Comparison of ENCODE assay signal across 8 mouse cellular contexts in the genomic region with DNA sequence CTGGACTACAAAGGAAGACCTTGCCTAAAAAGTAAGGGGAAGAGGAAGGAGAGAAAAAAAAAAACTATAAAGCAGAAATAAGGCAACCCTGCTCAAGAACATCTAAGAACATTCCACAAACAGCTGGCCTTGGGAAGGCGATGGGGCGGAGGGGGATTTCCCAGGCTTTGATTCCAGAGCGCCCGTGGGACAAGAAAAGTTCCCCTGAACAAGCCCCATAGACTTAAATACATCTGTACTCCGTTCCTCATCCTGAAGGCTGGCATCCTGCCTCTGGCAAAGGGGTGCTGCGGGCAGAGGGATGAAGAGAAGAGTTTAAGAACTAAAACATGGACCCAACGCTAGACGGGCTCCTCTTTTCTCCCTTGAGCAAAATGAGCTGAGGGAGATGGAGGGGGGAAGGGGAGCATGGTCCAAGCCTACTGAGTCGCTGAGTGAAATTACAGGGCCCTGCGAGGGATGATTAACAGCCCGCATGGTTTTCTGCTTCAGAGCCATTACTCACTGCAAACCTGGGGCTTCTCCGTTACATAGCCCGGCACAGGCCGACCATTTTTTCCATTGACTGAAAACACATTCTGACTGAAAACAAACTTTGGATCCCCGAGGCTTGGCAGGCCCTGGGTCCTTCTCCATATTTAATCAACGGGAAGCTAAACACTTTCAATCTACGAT.
DNase-seq lines count a peak whose midpoint lies in the region; ATAC-seq and TF ChIP-seq lines count a peak whose summit lies in the region.
"Had no signal": no experiment of that assay in that cellular context is flagged by ENCODE, and none has a peak within 500 bp of the region (broad histone marks: within the 10 kb centered on the region; RNA-seq: fewer than 3 reads in every experiment).

No protein-coding gene starts in this region.

- H3K27ac ChIP-seq in lung, embryonic 15.5 days, result 0 out of 2 replicates have a peak overlapping the region, but pooled peaks have one; percentile 37
- H3K27ac ChIP-seq in stomach, postnatal 0 days (replicated peaks), result peak overlapping the region; percentile 63
- no peak overlapping the region for H3K27ac ChIP-seq in forebrain, embryonic 11.5 days (ENCODE audit: low read depth, low read length)
- no peak overlapping the region for H3K27ac ChIP-seq in forebrain, postnatal 0 days (ENCODE audit: low read depth, low read length)
- H3K27ac ChIP-seq: midbrain, embryonic 15.5 days had no signal

- H3K4me3 ChIP-seq in lung, embryonic 15.5 days, result no peak overlapping the region
- H3K4me3 ChIP-seq in stomach, postnatal 0 days (ENCODE audit: low read depth, low read length), result no peak overlapping the region
- no peak overlapping the region for H3K4me3 ChIP-seq in forebrain, embryonic 11.5 days (ENCODE audit: low read depth, low read length)
- no peak overlapping the region for H3K4me3 ChIP-seq in forebrain, postnatal 0 days (ENCODE audit: low read depth, low read length)
- H3K4me3 ChIP-seq: midbrain, embryonic 15.5 days had no signal

- no peak for TF ChIP-seq CTCF in stomach, postnatal 0 days (IDR thresholded peaks at IDR 0.05; ENCODE audit: low read depth)
- TF ChIP-seq CTCF in forebrain, postnatal 0 days (IDR thresholded peaks at IDR 0.05; ENCODE audit: low read depth), result no peak

- TF ChIP-seq EP300 in stomach, postnatal 0 days (optimal IDR thresholded peaks at IDR 0.05), result no peak

- no peak for ATAC-seq in lung, embryonic 15.5 days (ENCODE audit: borderline replicate concordance, extremely low read depth, low FRiP score, low TSS enrichment)
- no peak for ATAC-seq in stomach, postnatal 0 days (ENCODE audit: low FRiP score, low TSS enrichment)
- no peak for ATAC-seq in forebrain, embryonic 11.5 days (replicated peaks; ENCODE audit: low FRiP score)
- ATAC-seq in forebrain, postnatal 0 days, result no peak
- ATAC-seq: midbrain, embryonic 15.5 days had no signal

- no peak overlapping the region for H3K4me2 ChIP-seq in lung, embryonic 15.5 days
- no peak overlapping the region; the same call in 1 of the 2 replicates for H3K4me2 ChIP-seq in stomach, postnatal 0 days (replicated peaks; ENCODE audit: low read depth)
- no peak overlapping the region for H3K4me2 ChIP-seq in forebrain, embryonic 11.5 days (ENCODE audit: low read depth, low read length, severe bottlenecking)
- H3K4me2 ChIP-seq in forebrain, postnatal 0 days (ENCODE audit: low read depth), result no peak overlapping the region
- H3K4me2 ChIP-seq: midbrain, embryonic 15.5 days had no signal

- no peak for DNase-seq in lung, adult 18-20 months
- peak; percentile 20 for DNase-seq in heart, postnatal 4 days
- DNase-seq in kidney, postnatal 14 days, result peak; percentile 42
- no peak for DNase-seq in stomach, postnatal 0 days (ENCODE audit: low spot score)
- DNase-seq in forebrain, embryonic 11.5 days (ENCODE audit: low spot score), result no peak
- no peak for DNase-seq in forebrain, postnatal 0 days

- peaks cover 21% of the 10 kb centered on the region for H3K4me1 ChIP-seq in lung, embryonic 15.5 days
- H3K4me1 ChIP-seq in stomach, postnatal 0 days (replicated peaks; ENCODE audit: control insufficient read depth, insufficient read depth), result peaks cover 5% of the 10 kb centered on the region
- H3K4me1 ChIP-seq in forebrain, embryonic 11.5 days (replicated peaks; ENCODE audit: control insufficient read depth, insufficient read depth, low read length), result no peaks in the 10 kb centered on the region
- no peaks in the 10 kb centered on the region for H3K4me1 ChIP-seq in forebrain, postnatal 0 days (ENCODE audit: insufficient read depth)
- H3K4me1 ChIP-seq: midbrain, embryonic 15.5 days had no signal

- H3K36me3 ChIP-seq in lung, embryonic 15.5 days, result no peaks in the 10 kb centered on the region
- no peaks in the 10 kb centered on the region for H3K36me3 ChIP-seq in stomach, postnatal 0 days (ENCODE audit: control insufficient read depth, insufficient read depth, low read length)
- H3K36me3 ChIP-seq in forebrain, embryonic 11.5 days (ENCODE audit: control insufficient read depth, insufficient read depth, low read length), result no peaks in the 10 kb centered on the region
- no peaks in the 10 kb centered on the region for H3K36me3 ChIP-seq in forebrain, postnatal 0 days (ENCODE audit: insufficient read depth)
- H3K36me3 ChIP-seq: midbrain, embryonic 15.5 days had no signal

- H3K9me3 ChIP-seq in lung, embryonic 15.5 days, result no peaks in the 10 kb centered on the region
- H3K9me3 ChIP-seq in stomach, postnatal 0 days (ENCODE audit: control insufficient read depth, low read length), result no peaks in the 10 kb centered on the region
- no peaks in the 10 kb centered on the region for H3K9me3 ChIP-seq in forebrain, embryonic 11.5 days (ENCODE audit: control insufficient read depth, low read length)
- H3K9me3 ChIP-seq in forebrain, postnatal 0 days (ENCODE audit: low read length), result no peaks in the 10 kb centered on the region
- H3K9me3 ChIP-seq: midbrain, embryonic 15.5 days had no signal

- WGBS in lung, embryonic 15.5 days, result 47% methylated on average over 17 of the region's 17 CpGs
- 36% methylated on average over 17 of the region's 17 CpGs for WGBS in stomach, postnatal 0 days
- 86% methylated on average over 17 of the region's 17 CpGs for WGBS in forebrain, embryonic 11.5 days
- WGBS in forebrain, postnatal 0 days, result 70% methylated on average over 17 of the region's 17 CpGs

- H3K27me3 ChIP-seq in lung, embryonic 15.5 days, result 0 out of 2 replicates have a peak, but pooled peaks cover 4% of the 10 kb centered on the region
- no peaks in the 10 kb centered on the region for H3K27me3 ChIP-seq in stomach, postnatal 0 days (ENCODE audit: control insufficient read depth, insufficient read depth, low read length)
- H3K27me3 ChIP-seq in forebrain, embryonic 11.5 days (ENCODE audit: control insufficient read depth, insufficient read depth, low read length), result no peaks in the 10 kb centered on the region
- H3K27me3 ChIP-seq in forebrain, postnatal 0 days (ENCODE audit: insufficient read depth, low read length), result no peaks in the 10 kb centered on the region
- H3K27me3 ChIP-seq: midbrain, embryonic 15.5 days had no signal

- no peak overlapping the region for H3K9ac ChIP-seq in lung, embryonic 15.5 days
- H3K9ac ChIP-seq in stomach, postnatal 0 days (ENCODE audit: low read length), result no peak overlapping the region
- H3K9ac ChIP-seq in forebrain, embryonic 11.5 days (ENCODE audit: low read length), result no peak overlapping the region
- H3K9ac ChIP-seq in forebrain, postnatal 0 days, result no peak overlapping the region
- H3K9ac ChIP-seq: midbrain, embryonic 15.5 days had no signal

Comparison
In these comparisons a context has a peak if more than half of its experiments do, and no peak if none do; other contexts are left out.
1. H3K27ac ChIP-seq: peak in lung, embryonic 15.5 days (single experiment) and stomach, postnatal 0 days (single experiment); none in forebrain, embryonic 11.5 days (single experiment) and forebrain, postnatal 0 days (single experiment).
2. DNase-seq: peak in heart, postnatal 4 days (single experiment) and kidney, postnatal 14 days (single experiment); none in lung, adult 18-20 months (0 of 2), stomach, postnatal 0 days (single experiment), forebrain, embryonic 11.5 days (single experiment) and forebrain, postnatal 0 days (single experiment).